Mouse (Mus musculus) neural tube, embryonic 12.5 days (tissue): ENCODE results near the gene Prkg2. TPM values are rescaled to one million over a fixed set of nuclear protein-coding genes. Genes with fewer than 3 reads are reported as not detected.

Experiments used
- ATAC-seq: fragments of 200-750 bp; cut with Nextera tagmentation; 2 replicates; pipeline ENCODE4 v1.8.0; 2017; ENCODE audit warnings: low read depth, mild to moderate bottlenecking, moderate TSS enrichment, moderate library complexity; ENCODE audit not compliant: low FRiP score
- H3K27ac ChIP-seq: fragments of 300-500 bp; sonication (generic); 2 replicates; pipeline ENCODE4 v1.5.1; 2016
- H3K27me3 ChIP-seq: fragments of 300-500 bp; sonication (generic); replicated peaks from 2 replicates; pipeline ENCODE4 v1.6.1; 2016; ENCODE audit warnings: mild to moderate bottlenecking
- H3K36me3 ChIP-seq: fragments of 300-500 bp; sonication (generic); 2 replicates; pipeline ENCODE4 v1.6.1; 2016; ENCODE audit warnings: mild to moderate bottlenecking
- H3K4me1 ChIP-seq: fragments of 300-500 bp; sonication (generic); 2 replicates; pipeline ENCODE4 v1.6.1; 2016
- H3K4me2 ChIP-seq: fragments of 300-500 bp; sonication (generic); replicated peaks from 2 replicates; pipeline ENCODE4 v1.6.1; 2016; ENCODE audit warnings: mild to moderate bottlenecking
- H3K4me3 ChIP-seq: fragments of 300-500 bp; sonication (generic); 2 replicates; pipeline ENCODE4 v1.5.1; 2016
- H3K9ac ChIP-seq: fragments of 300-500 bp; sonication (generic); 2 replicates; pipeline ENCODE4 v1.6.1; 2016; ENCODE audit warnings: mild to moderate bottlenecking
- H3K9me3 ChIP-seq: fragments of 300-500 bp; sonication (generic); 2 replicates; pipeline ENCODE4 v1.6.1; 2016; ENCODE audit warnings: mild to moderate bottlenecking
- WGBS: fragments of 180-500 bp; shearing (Covaris S2); methylation state at CpG from one replicate; pipeline ENCODE4 v1.1.7; 2016; 5-methylcytosine and 5-hydroxymethylcytosine counted together
- polyA plus RNA-seq: library from polyadenylated mRNA; unstranded; fragments of >200 nt; fragmentation: Nextera tagmentation; extraction: Ambion mirVana; gene quantifications from 2 replicates; pipeline ENCODE4 v1.2.1, GENCODE M21; 2016

The Prkg2 gene
- polyA plus RNA-seq, 1 experiment from 2014 or later: 1.7 TPM

DNA sequence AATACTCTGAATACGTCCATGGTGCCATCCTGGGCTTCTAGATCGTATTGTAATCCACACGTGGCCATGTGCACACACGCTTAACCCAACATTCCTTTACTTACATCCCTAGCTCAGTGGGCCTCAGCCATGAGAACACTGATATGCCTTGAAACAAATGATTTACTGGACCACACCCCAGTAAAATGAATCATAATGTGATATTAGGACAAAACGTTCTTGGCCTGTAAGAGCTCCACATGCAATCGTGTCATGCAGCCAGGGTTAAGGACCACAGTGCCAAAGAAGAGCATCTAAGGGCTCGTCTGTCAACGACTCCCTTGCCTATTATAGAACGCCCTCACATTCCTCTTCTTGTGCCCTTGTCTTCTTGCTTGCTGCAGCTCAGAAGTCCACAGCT is 70.5 kb downstream of the Prkg2 start:
- WGBS: 90% methylated on average over 9 of the region's 9 CpGs
- no peaks in the 10 kb centered on the region for H3K36me3 ChIP-seq
- no peaks in the 10 kb centered on the region for H3K9me3 ChIP-seq
- no peak overlapping the region for H3K4me2 ChIP-seq
- H3K27ac ChIP-seq: no peak overlapping the region
- ATAC-seq: no peak
- H3K4me3 ChIP-seq: no peak overlapping the region
- H3K4me1 ChIP-seq: peaks cover 6% of the 10 kb centered on the region
- no peaks in the 10 kb centered on the region for H3K27me3 ChIP-seq
- H3K9ac ChIP-seq: no peak overlapping the region

DNA sequence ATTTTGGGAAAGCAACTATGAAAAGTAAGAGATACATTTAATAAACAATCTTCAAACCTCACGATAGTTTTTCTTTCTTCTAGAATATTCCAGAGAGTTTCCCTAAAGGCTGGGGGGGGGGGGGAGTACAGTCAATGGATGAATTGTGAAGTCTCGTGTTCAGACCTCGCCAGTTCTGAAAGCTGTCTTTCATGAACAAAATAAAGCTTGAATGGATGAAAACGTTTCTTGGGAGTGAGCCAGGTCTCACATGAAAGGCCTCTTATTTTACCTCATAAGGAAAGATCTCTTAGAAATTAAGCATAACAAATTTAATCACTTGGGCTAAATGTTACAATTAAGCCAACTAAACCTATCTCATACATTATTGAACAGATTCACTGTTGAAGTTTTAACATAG is 72.0 kb downstream of the Prkg2 start:
- no peak overlapping the region for H3K27ac ChIP-seq
- no peaks in the 10 kb centered on the region for H3K27me3 ChIP-seq
- 34% methylated on average over 4 of the region's 4 CpGs for WGBS
- H3K4me3 ChIP-seq: no peak overlapping the region
- H3K36me3 ChIP-seq: no peaks in the 10 kb centered on the region
- no peak for ATAC-seq
- H3K4me2 ChIP-seq: no peak overlapping the region
- H3K9ac ChIP-seq: no peak overlapping the region
- H3K9me3 ChIP-seq: no peaks in the 10 kb centered on the region
- peaks cover 6% of the 10 kb centered on the region for H3K4me1 ChIP-seq

GRCm38 (mm10) chr5:98964367-98964766 is 72.8 kb downstream of the Prkg2 start:
- H3K27ac ChIP-seq: no peak overlapping the region
- 78% methylated on average over 6 of the region's 6 CpGs for WGBS
- no peaks in the 10 kb centered on the region for H3K9me3 ChIP-seq
- peaks cover 6% of the 10 kb centered on the region for H3K4me1 ChIP-seq
- no peaks in the 10 kb centered on the region for H3K36me3 ChIP-seq
- no peak for ATAC-seq
- H3K4me3 ChIP-seq: no peak overlapping the region
- no peak overlapping the region for H3K9ac ChIP-seq
- H3K27me3 ChIP-seq: no peaks in the 10 kb centered on the region
- H3K4me2 ChIP-seq: no peak overlapping the region

GRCm38 (mm10) chr5:98962472-98962871 is 74.7 kb downstream of the Prkg2 start:
- Histone ChIP-seq H3K9ac (no peak overlapping the region), H3K27ac (no peak overlapping the region)

GRCm38 (mm10) chr5:98955576-98955975 is 81.6 kb downstream of the Prkg2 start:
- Histone ChIP-seq H3K9me3 (no peaks in the 10 kb centered on the region), H3K9ac (no peak overlapping the region), H3K27me3 (no peaks in the 10 kb centered on the region), H3K36me3 (no peaks in the 10 kb centered on the region), H3K4me3 (no peak overlapping the region), H3K4me2 (no peak overlapping the region), H3K4me1 (no peaks in the 10 kb centered on the region), H3K27ac (no peak overlapping the region)
- ATAC-seq: no peak
- 61% methylated on average over 3 of the region's 3 CpGs for WGBS

More at GRCm38 (mm10) chr5:98962472-98962871, 74.7 kb downstream of the Prkg2 start:
- H3K4me2 ChIP-seq: no peak overlapping the region
- no peak overlapping the region for H3K4me3 ChIP-seq
- no peak for ATAC-seq
- H3K9me3 ChIP-seq: no peaks in the 10 kb centered on the region
- H3K36me3 ChIP-seq: no peaks in the 10 kb centered on the region
- no peaks in the 10 kb centered on the region for H3K27me3 ChIP-seq
- peaks cover 6% of the 10 kb centered on the region for H3K4me1 ChIP-seq
- 21% methylated on average over 2 of the region's 2 CpGs for WGBS

DNA sequence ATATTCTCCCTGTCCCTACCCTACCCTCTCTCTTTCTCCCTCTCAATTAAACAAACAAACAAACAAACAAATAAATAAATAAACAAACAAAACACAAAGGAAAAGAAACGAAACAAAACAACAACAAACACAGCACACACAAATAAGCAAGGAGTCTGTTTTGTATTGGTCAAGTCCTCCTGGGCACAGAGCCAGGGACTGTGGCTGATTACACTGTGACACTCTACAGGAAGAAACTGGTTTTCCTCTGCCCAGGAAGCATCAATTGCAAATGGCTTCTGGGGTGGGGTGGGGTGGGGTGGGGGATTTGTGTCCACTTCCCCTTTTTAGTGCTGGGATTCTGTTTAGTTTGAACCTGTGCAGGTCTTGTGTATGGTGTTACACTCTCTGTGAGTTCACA is 83.8 kb downstream of the Prkg2 start:
- Histone ChIP-seq H3K4me1 (no peaks in the 10 kb centered on the region), H3K36me3 (no peaks in the 10 kb centered on the region), H3K4me3 (no peak overlapping the region), H3K27ac (no peak overlapping the region), H3K9ac (no peak overlapping the region), H3K4me2 (no peak overlapping the region), H3K9me3 (no peaks in the 10 kb centered on the region), H3K27me3 (no peaks in the 10 kb centered on the region)
- no peak for ATAC-seq
- WGBS: 71% methylated on average over 1 of the region's 1 CpGs

- H3K27me3 ChIP-seq: no peaks in the 10 kb centered on the region
- no peaks in the 10 kb centered on the region for H3K4me1 ChIP-seq
- H3K4me2 ChIP-seq: no peak overlapping the region
- no peak for ATAC-seq
- H3K4me3 ChIP-seq: no peak overlapping the region
- H3K36me3 ChIP-seq: no peaks in the 10 kb centered on the region
- H3K9me3 ChIP-seq: no peaks in the 10 kb centered on the region
- 86% methylated on average over 4 of the region's 4 CpGs for WGBS
- H3K9ac ChIP-seq: no peak overlapping the region
- H3K27ac ChIP-seq: no peak overlapping the region
Measured at GRCm38 (mm10) chr5:98951566-98951965, 85.6 kb downstream of the Prkg2 start.

- ATAC-seq: no peak
- Histone ChIP-seq H3K36me3 (no peaks in the 10 kb centered on the region), H3K27ac (no peak overlapping the region), H3K27me3 (no peaks in the 10 kb centered on the region), H3K4me2 (no peak overlapping the region), H3K4me1 (no peaks in the 10 kb centered on the region), H3K9ac (no peak overlapping the region), H3K9me3 (no peaks in the 10 kb centered on the region), H3K4me3 (no peak overlapping the region)
- 66% methylated on average over 4 of the region's 4 CpGs for WGBS
Measured at GRCm38 (mm10) chr5:98950495-98951092, 86.6 kb downstream of the Prkg2 start.

- WGBS: 88% methylated on average over 10 of the region's 10 CpGs
- no peak overlapping the region for H3K9ac ChIP-seq
- ATAC-seq: no peak
Measured at GRCm38 (mm10) chr5:98949784-98950183, 87.4 kb downstream of the Prkg2 start.

GRCm38 (mm10) chr5:98946656-98947055 is 90.5 kb downstream of the Prkg2 start:
- Histone ChIP-seq H3K27ac (no peak overlapping the region), H3K9me3 (no peaks in the 10 kb centered on the region), H3K4me2 (no peak overlapping the region), H3K27me3 (no peaks in the 10 kb centered on the region), H3K4me1 (no peaks in the 10 kb centered on the region), H3K9ac (no peak overlapping the region), H3K4me3 (no peak overlapping the region), H3K36me3 (no peaks in the 10 kb centered on the region)
- ATAC-seq: no peak
- WGBS: 92% methylated on average over 20 of the region's 20 CpGs

More at GRCm38 (mm10) chr5:98949784-98950183, 87.4 kb downstream of the Prkg2 start:
- Histone ChIP-seq H3K27me3 (no peaks in the 10 kb centered on the region), H3K4me2 (no peak overlapping the region), H3K9me3 (no peaks in the 10 kb centered on the region), H3K27ac (no peak overlapping the region), H3K4me1 (no peaks in the 10 kb centered on the region), H3K4me3 (no peak overlapping the region), H3K36me3 (no peaks in the 10 kb centered on the region)

DNA sequence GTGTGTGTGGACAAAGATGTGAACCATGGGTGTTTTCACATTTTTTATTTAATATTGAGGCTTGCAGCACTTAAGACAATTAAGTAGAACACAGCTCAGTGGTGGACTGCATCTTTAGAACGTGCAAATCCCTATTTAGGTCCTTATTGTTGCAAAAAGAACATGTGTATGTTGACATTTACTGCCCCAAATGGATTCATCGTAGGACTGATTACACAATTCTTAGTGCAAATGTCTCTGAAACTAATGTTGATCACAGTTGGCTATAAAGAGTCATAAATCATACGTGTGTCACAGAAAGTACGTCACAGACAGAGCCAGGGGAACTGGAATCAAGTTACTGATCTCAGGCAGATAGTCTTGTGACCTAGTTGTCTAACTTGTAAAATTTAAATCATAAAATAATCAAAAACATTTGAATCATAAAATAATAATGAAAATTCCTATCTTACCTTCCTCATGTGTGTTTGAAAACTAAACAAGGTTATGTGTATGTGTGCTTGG is 91.0 kb downstream of the Prkg2 start:
- Histone ChIP-seq H3K4me2 (no peak overlapping the region), H3K27me3 (no peaks in the 10 kb centered on the region), H3K4me1 (no peaks in the 10 kb centered on the region), H3K27ac (no peak overlapping the region), H3K36me3 (no peaks in the 10 kb centered on the region), H3K9ac (no peak overlapping the region), H3K4me3 (no peak overlapping the region), H3K9me3 (no peaks in the 10 kb centered on the region)
- no peak for ATAC-seq
- 65% methylated on average over 4 of the region's 4 CpGs for WGBS

GRCm38 (mm10) chr5:98943776-98944175 is 93.4 kb downstream of the Prkg2 start:
- H3K36me3 ChIP-seq: no peaks in the 10 kb centered on the region
- no peak overlapping the region for H3K4me3 ChIP-seq
- no peak overlapping the region for H3K9ac ChIP-seq
- H3K4me2 ChIP-seq: no peak overlapping the region
- no peaks in the 10 kb centered on the region for H3K27me3 ChIP-seq
- peaks cover 6% of the 10 kb centered on the region; the same call in 1 of the 2 replicates for H3K4me1 ChIP-seq
- H3K27ac ChIP-seq: no peak overlapping the region
- 63% methylated on average over 6 of the region's 6 CpGs for WGBS
- no peaks in the 10 kb centered on the region for H3K9me3 ChIP-seq
- no peak for ATAC-seq

DNA sequence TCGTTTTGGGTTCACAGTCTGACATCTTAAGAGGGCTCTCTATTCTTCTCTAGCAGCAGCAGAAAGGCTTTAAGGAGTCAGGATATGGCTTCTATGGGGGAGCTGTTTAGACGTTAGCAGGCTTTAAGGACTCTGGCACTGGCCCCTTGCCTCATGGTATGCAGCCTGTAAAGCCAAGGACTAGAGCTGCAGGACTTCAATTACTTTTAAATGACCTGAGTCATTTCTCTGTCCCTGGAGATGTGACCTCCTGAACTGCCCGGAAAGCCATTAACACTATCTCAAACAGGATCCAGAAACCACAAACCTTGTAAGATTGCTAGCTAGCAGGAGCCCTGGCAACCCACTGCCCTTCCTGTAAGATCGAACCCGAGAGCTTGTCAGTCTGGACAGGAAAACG is 96.4 kb downstream of the Prkg2 start:
- Histone ChIP-seq H3K4me1 (peaks cover 6% of the 10 kb centered on the region; the same call in 1 of the 2 replicates), H3K27ac (no peak overlapping the region), H3K9ac (no peak overlapping the region), H3K36me3 (no peaks in the 10 kb centered on the region), H3K27me3 (no peaks in the 10 kb centered on the region), H3K4me3 (no peak overlapping the region), H3K9me3 (no peaks in the 10 kb centered on the region), H3K4me2 (no peak overlapping the region)
- WGBS: 38% methylated on average over 6 of the region's 6 CpGs
- ATAC-seq: no peak
